Mouse (Mus musculus) hindbrain, embryonic 13.5 days (tissue): ENCODE results near the gene Grid2ip. TPM values are rescaled to one million over a fixed set of nuclear protein-coding genes. Genes with fewer than 3 reads are reported as not detected.
"Not testable (repeated sequence)": the region's sequence is repeated elsewhere in the genome, so short reads cannot be mapped to it uniquely, and the experiment has no call there.

ENCODE experiments used
- ATAC-seq: fragments of 200-750 bp; cut with Nextera tagmentation; 2 replicates; pipeline ENCODE4 v1.8.0; 2017; ENCODE audit warnings: moderate TSS enrichment; ENCODE audit not compliant: low FRiP score
- H3K27ac ChIP-seq: fragments of 300-500 bp; sonication (generic); 2 replicates; pipeline ENCODE4 v1.5.1; 2015; ENCODE audit warnings: inconsistent platforms, mild to moderate bottlenecking, moderate library complexity
- H3K27me3 ChIP-seq: fragments of 300-500 bp; sonication (generic); 2 replicates; pipeline ENCODE4 v1.6.1; 2015; ENCODE audit warnings: mild to moderate bottlenecking, inconsistent platforms
- H3K36me3 ChIP-seq: fragments of 300-500 bp; sonication (generic); 2 replicates; pipeline ENCODE4 v1.6.1; 2015; ENCODE audit warnings: mild to moderate bottlenecking, inconsistent platforms
- H3K4me1 ChIP-seq: fragments of 300-500 bp; sonication (generic); replicated peaks from 2 replicates; pipeline ENCODE4 v1.6.1; 2015; ENCODE audit warnings: inconsistent platforms
- H3K4me2 ChIP-seq: fragments of 300-500 bp; sonication (generic); 2 replicates; pipeline ENCODE4 v1.6.1; 2015; ENCODE audit warnings: inconsistent platforms, mild to moderate bottlenecking, moderate library complexity
- H3K4me3 ChIP-seq: fragments of 300-500 bp; sonication (generic); 2 replicates; pipeline ENCODE4 v1.5.1; 2015; ENCODE audit warnings: mild to moderate bottlenecking, inconsistent platforms
- H3K9ac ChIP-seq: fragments of 300-500 bp; sonication (generic); 2 replicates; pipeline ENCODE4 v1.6.1; 2015; ENCODE audit warnings: mild to moderate bottlenecking, inconsistent platforms
- H3K9me3 ChIP-seq: fragments of 300-500 bp; sonication (generic); 2 replicates; pipeline ENCODE4 v1.6.1; 2016; ENCODE audit warnings: inconsistent platforms
- WGBS: fragments of 180-500 bp; shearing (Covaris S2); methylation state at CpG from one replicate; pipeline ENCODE4 v1.1.7; 2015; 5-methylcytosine and 5-hydroxymethylcytosine counted together
- polyA plus RNA-seq: library from polyadenylated mRNA; unstranded; fragments of >200 nt; fragmentation: Nextera tagmentation; extraction: Ambion mirVana; gene quantifications from 2 replicates; pipeline ENCODE4 v1.2.1, GENCODE M21; 2015

Grid2ip gene
- polyA plus RNA-seq, 1 experiment from 2014 or later = 0.47 TPM

- H3K9ac ChIP-seq = peak overlapping the region; percentile 56
- under 1% methylated on average over 32 of the region's 36 CpGs for WGBS
- no peaks in the 10 kb centered on the region for H3K36me3 ChIP-seq
- no peak overlapping the region for H3K27ac ChIP-seq
- H3K4me2 ChIP-seq = peak overlapping the region; percentile 57
- peaks cover 91% of the 10 kb centered on the region for H3K27me3 ChIP-seq
- H3K9me3 ChIP-seq = no peaks in the 10 kb centered on the region
- ATAC-seq = no peak
- H3K4me3 ChIP-seq = peak overlapping the region; percentile 35
- H3K4me1 ChIP-seq = peaks cover 27% of the 10 kb centered on the region
These were observed 12.6 kb downstream of the Grid2ip start for GRCm38 (mm10) chr5:143369611-143370255.

DNA sequence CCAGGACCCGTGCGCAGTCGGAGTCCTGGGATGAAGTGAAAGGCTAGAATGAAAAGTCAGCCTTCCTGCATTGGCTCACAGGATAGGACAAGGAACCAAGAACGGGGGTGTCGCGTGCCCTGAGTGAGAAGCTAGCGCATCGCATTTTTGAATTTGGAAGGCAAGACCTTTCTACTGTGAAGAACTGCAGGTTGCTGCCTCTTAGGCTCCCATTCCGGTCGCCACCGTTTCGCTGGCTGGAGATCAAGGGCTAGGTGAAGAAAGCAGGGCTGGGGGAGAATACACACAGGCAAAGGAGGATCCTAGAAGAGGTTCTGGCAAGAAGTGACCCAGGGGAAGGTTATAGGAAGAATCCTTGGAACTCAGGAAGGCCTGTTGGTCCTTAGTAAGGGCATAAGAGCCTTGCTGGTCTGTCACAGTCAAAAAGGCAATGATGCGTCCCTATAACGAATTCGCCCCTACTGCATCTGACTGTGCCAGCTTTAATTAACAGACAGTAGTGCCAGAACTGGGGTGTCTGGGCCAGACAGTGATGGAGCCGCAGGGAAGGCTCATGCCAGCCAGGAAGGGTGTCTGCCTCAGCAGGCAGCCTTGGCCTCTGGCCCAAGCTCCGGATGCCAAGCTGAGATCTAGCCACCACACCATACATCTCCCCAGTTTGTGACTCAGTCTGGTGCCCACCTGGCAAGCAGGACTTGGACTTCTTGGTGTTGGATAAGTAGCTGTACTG is 13.4 kb downstream of the Grid2ip start:
- Histone ChIP-seq H3K27ac (no peak overlapping the region), H3K9me3 (no peaks in the 10 kb centered on the region), H3K4me2 (peak overlapping the region; percentile 57), H3K9ac (peak overlapping the region; percentile 56; the same call in 1 of the 2 replicates), H3K36me3 (no peaks in the 10 kb centered on the region), H3K27me3 (peaks cover 93% of the 10 kb centered on the region), H3K4me3 (peak overlapping the region; percentile 35), H3K4me1 (peaks cover 27% of the 10 kb centered on the region)
- WGBS = 23% methylated on average over 17 of the region's 17 CpGs
- ATAC-seq = no peak

GRCm38 (mm10) chr5:143371146-143371510 is 14.0 kb downstream of the Grid2ip start:
- Histone ChIP-seq H3K27ac (no peak overlapping the region), H3K9ac (no peak overlapping the region), H3K36me3 (no peaks in the 10 kb centered on the region), H3K4me2 (no peak overlapping the region), H3K9me3 (no peaks in the 10 kb centered on the region), H3K27me3 (peaks cover 91% of the 10 kb centered on the region), H3K4me1 (peaks cover 27% of the 10 kb centered on the region), H3K4me3 (no peak overlapping the region)
- ATAC-seq = no peak
- 52% methylated on average over 4 of the region's 4 CpGs for WGBS

DNA sequence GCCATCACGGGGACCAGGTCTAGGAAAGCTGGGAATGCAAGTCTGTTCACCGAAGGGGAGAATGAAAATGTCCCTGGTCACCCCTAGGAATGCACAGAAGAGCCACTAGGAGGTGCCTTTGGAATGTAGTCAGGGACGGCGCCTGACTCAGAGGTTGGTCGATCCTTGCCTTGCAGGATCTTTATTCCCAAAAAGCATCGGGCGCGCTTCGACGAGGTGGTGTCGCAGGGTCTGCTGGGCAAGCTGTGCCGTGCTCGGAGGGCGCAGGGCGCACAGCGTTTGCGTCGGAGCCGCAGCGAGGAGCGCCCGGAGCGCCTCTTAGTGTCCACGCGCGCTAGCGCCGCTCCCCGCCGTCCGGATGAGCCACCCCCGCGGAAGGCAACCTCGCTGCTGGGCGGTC is 15.7 kb downstream of the Grid2ip start:
- peak overlapping the region; percentile 60; the same call in 1 of the 2 replicates for H3K9ac ChIP-seq
- 1% methylated on average over 35 of the region's 35 CpGs for WGBS
- no peak for ATAC-seq

GRCm38 (mm10) chr5:143375242-143375641 is 18.1 kb downstream of the Grid2ip start:
- WGBS = 8% methylated on average over 21 of the region's 21 CpGs
- Histone ChIP-seq H3K4me2 (peak overlapping the region; percentile 37), H3K9me3 (no peaks in the 10 kb centered on the region), H3K27ac (no peak overlapping the region), H3K36me3 (no peaks in the 10 kb centered on the region), H3K9ac (no peak overlapping the region), H3K27me3 (peaks cover 57% of the 10 kb centered on the region), H3K4me3 (0 out of 2 replicates have a peak overlapping the region, but pooled peaks have one; percentile 12), H3K4me1 (peaks cover 15% of the 10 kb centered on the region)
- no peak for ATAC-seq

More for the DNA sequence above, 15.7 kb downstream of the Grid2ip start:
- Histone ChIP-seq H3K27me3 (peaks cover 81% of the 10 kb centered on the region), H3K4me2 (peak overlapping the region; percentile 58), H3K27ac (no peak overlapping the region), H3K9me3 (no peaks in the 10 kb centered on the region), H3K36me3 (no peaks in the 10 kb centered on the region), H3K4me3 (peak overlapping the region; percentile 38), H3K4me1 (peaks cover 27% of the 10 kb centered on the region)

DNA sequence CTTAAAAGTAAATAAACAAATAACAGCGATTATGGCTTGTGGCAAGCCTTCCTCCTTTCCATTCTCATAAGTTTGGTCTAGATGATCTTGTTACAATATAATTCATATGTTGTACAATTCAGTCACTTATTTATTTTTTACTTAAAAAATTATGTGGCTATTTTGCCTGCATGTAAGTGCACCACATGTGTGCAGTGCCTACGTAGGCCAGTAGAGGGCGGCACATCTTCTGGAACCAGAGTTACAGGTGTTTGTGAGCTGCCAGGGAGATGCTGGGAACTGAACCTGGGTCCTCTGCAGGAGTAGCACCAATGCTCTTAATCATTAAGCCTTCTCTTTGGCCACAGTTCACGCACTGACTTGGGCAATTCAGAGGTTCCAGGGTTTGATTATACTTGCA is 19.0 kb downstream of the Grid2ip start:
- ATAC-seq = no peak
- H3K9ac ChIP-seq = no peak overlapping the region
- H3K9me3 ChIP-seq = no peaks in the 10 kb centered on the region
- no peak overlapping the region for H3K4me2 ChIP-seq
- no peaks in the 10 kb centered on the region for H3K36me3 ChIP-seq
- peaks cover 7% of the 10 kb centered on the region for H3K4me1 ChIP-seq
- no peak overlapping the region for H3K4me3 ChIP-seq
- H3K27ac ChIP-seq = no peak overlapping the region
- peaks cover 48% of the 10 kb centered on the region for H3K27me3 ChIP-seq
- WGBS = 84% methylated on average over 4 of the region's 4 CpGs

GRCm38 (mm10) chr5:143386797-143387621 is 29.9 kb downstream of the Grid2ip start:
- Histone ChIP-seq H3K27me3 (peaks cover 53% of the 10 kb centered on the region), H3K4me2 (peak overlapping the region; percentile 68), H3K9me3 (no peaks in the 10 kb centered on the region), H3K4me1 (peaks cover 10% of the 10 kb centered on the region), H3K27ac (no peak overlapping the region), H3K4me3 (peak overlapping the region; percentile 37), H3K9ac (peak overlapping the region; percentile 52), H3K36me3 (no peaks in the 10 kb centered on the region)
- ATAC-seq = peak; percentile 21; the same call in 1 of the 2 replicates
- WGBS = 8% methylated on average over 39 of the region's 39 CpGs

DNA sequence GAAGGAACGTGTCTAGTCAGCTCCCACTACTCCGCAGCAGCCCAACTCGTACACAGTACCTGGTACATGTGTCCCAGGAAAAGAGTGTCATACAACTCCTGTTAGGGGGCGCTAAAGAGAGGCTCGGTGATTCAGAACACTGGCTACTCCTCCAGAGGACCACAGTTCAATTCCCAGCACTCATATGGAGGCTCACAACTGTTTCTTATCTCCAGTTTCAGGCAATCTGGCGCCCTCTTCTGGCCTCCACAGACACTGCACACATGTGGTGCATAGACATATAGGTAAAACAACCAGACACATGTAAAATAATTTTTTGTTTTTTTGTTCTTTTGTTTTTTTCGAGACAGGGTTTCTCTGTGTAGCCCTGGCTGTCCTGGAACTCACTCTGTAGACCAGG is 37.0 kb downstream of the Grid2ip start:
- H3K27ac ChIP-seq = no peak overlapping the region
- ATAC-seq = no peak
- 81% methylated on average over 7 of the region's 7 CpGs for WGBS
- no peak overlapping the region for H3K4me3 ChIP-seq
- no peak overlapping the region for H3K4me2 ChIP-seq
- no peaks in the 10 kb centered on the region for H3K4me1 ChIP-seq
- 0 out of 2 replicates have a peak, but pooled peaks cover under 1% of the 10 kb centered on the region for H3K27me3 ChIP-seq
- no peaks in the 10 kb centered on the region; the same call in 1 of the 2 replicates for H3K36me3 ChIP-seq
- H3K9ac ChIP-seq = no peak overlapping the region
- H3K9me3 ChIP-seq = 0 out of 2 replicates have a peak, but pooled peaks cover 4% of the 10 kb centered on the region

DNA sequence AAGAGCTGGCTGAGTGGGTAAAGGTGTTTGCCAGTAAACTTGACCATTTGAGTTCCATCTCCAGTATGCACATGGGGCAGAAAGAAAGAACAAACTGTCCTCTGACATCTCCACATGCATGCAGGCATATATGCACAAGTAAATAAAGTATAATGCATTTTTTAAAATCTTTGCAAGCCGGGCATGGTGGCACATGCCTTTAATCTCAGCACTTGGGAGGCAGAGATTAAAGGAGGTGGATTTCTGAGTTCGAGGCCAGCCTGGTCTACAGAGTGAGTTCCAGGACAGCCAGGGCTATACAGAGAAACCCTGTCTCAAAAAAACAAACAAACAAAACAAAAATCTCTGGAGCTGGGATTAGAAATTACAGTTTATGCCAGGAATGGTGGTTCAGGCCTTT is 37.8 kb downstream of the Grid2ip start:
- not testable (repeated sequence) for H3K4me3 ChIP-seq, H3K4me1 ChIP-seq, H3K9ac ChIP-seq, H3K27me3 ChIP-seq, H3K4me2 ChIP-seq, H3K36me3 ChIP-seq, H3K9me3 ChIP-seq, H3K27ac ChIP-seq, ATAC-seq
- WGBS = 94% methylated on average over 2 of the region's 2 CpGs

DNA sequence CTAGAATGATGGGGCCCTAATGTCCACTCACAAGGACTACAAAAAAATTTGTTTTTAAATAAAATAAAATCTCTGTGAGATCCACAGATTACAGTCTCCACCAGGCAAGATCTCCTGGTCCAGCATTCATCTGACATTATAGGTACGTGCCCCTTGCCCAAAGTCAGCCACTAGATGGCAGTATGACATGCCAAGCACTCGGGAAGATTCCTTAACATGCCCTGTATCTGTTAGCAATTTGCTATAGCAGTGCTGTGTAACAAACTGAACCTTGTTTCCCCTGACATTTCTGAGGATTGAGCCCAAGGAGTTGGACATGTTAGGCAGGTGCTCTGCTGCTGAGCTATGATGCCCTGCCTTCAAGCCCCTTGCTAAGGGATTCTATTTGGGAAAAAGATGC is 38.5 kb downstream of the Grid2ip start:
- 0 out of 2 replicates have a peak, but pooled peaks cover 4% of the 10 kb centered on the region for H3K9me3 ChIP-seq
- H3K4me3 ChIP-seq = no peak overlapping the region
- H3K27me3 ChIP-seq = no peaks in the 10 kb centered on the region
- no peak overlapping the region for H3K4me2 ChIP-seq
- ATAC-seq = no peak
- WGBS = 39% methylated on average over 2 of the region's 2 CpGs
- H3K27ac ChIP-seq = no peak overlapping the region
- H3K4me1 ChIP-seq = no peaks in the 10 kb centered on the region
- no peaks in the 10 kb centered on the region; the same call in 1 of the 2 replicates for H3K36me3 ChIP-seq
- no peak overlapping the region for H3K9ac ChIP-seq

DNA sequence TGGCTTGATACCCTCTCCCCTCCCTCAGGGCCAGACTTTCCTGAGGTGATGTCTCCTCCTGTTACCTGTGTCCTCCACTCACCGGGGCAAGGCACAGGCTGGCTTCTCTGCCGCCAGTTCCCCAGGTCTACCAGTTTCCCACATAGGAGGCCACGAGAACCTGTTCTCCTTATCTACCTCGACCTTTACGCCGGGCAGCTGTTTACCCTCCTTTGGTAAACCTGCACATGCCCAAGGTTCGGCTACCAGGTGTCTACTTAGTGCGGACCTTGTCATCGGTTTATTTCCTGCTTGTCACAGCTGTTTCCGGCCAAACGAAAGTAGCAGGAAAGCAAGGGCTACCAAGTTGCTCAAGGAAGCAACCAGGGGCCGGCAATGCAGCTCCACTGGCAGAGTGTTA is 43.4 kb downstream of the Grid2ip start:
- WGBS = 95% methylated on average over 12 of the region's 12 CpGs
- H3K27ac ChIP-seq = no peak overlapping the region
- no peak overlapping the region for H3K4me3 ChIP-seq
- ATAC-seq = no peak
- H3K4me1 ChIP-seq = peaks cover 28% of the 10 kb centered on the region
- no peak overlapping the region for H3K9ac ChIP-seq
- no peaks in the 10 kb centered on the region for H3K27me3 ChIP-seq
- no peaks in the 10 kb centered on the region; the same call in 1 of the 2 replicates for H3K36me3 ChIP-seq
- no peak overlapping the region for H3K4me2 ChIP-seq
- H3K9me3 ChIP-seq = 0 out of 2 replicates have a peak, but pooled peaks cover 4% of the 10 kb centered on the region

GRCm38 (mm10) chr5:143401556-143401955 is 44.4 kb downstream of the Grid2ip start:
- ATAC-seq = no peak
- no peak overlapping the region for H3K4me3 ChIP-seq
- no peaks in the 10 kb centered on the region for H3K9me3 ChIP-seq
- peaks cover 37% of the 10 kb centered on the region for H3K4me1 ChIP-seq
- no peaks in the 10 kb centered on the region for H3K27me3 ChIP-seq
- peaks cover 7% of the 10 kb centered on the region for H3K36me3 ChIP-seq
- 76% methylated on average over 2 of the region's 2 CpGs for WGBS
- no peak overlapping the region for H3K27ac ChIP-seq
- H3K4me2 ChIP-seq = no peak overlapping the region
- no peak overlapping the region for H3K9ac ChIP-seq
